Mouse (Mus musculus): ENCODE data around the gene Abtb1. TPM values are rescaled to one million over a fixed set of nuclear protein-coding genes. Genes with fewer than 3 reads are reported as not detected.

Abtb1 gene
- polyA plus RNA-seq, 1 experiment from 2014 or later: 23.5 TPM

GRCm38 (mm10) chr6:88873965-88874867 lies 32.4 kb upstream of the Abtb1 start:
- Histone ChIP-seq H3K36me3 (replicated peaks) (no peaks in the 10 kb centered on the region), H3K27ac (peak overlapping the region; percentile 88), H3K4me3 (replicated peaks) (peak overlapping the region; percentile 92), H3K4me1 (peaks cover 49% of the 10 kb centered on the region), H3K27me3 (peaks cover 11% of the 10 kb centered on the region), H3K4me2 (peak overlapping the region; percentile 92), H3K9me3 (0 out of 2 replicates have a peak, but pooled peaks cover 4% of the 10 kb centered on the region), H3K9ac (peak overlapping the region; percentile 96)
- ATAC-seq (ENCODE audit: low FRiP score): peak; percentile 67
- 2% methylated on average over 57 of the region's 74 CpGs for WGBS

DNA sequence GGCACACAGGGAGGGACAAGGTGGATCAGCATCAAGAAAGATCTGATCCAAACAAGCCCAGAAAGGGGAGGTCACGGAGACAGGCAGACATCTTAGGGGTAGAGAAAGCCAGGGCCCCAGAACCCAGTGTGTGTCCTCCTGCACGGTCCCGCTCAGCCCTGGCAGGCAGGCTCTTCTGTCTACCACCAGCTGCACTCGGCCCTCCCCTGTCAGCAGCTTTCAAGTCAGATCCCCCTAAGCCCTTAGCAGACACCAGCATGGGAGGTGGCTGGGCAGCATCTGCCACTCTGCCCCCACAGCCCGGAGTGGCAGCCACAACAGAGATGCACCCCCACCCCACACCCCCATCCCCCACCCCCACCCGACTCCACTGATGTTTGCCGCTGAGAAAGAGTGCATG lies 31.0 kb upstream of the Abtb1 start:
- H3K27ac ChIP-seq: peak overlapping the region; percentile 88
- H3K4me2 ChIP-seq: peak overlapping the region; percentile 92
- H3K9ac ChIP-seq: peak overlapping the region; percentile 96
- peaks cover 49% of the 10 kb centered on the region for H3K4me1 ChIP-seq
- H3K36me3 ChIP-seq (replicated peaks): 0 out of 2 replicates have a peak, but pooled peaks cover 3% of the 10 kb centered on the region
- ATAC-seq (ENCODE audit: low FRiP score): peak; percentile 52
- H3K27me3 ChIP-seq: peaks cover 11% of the 10 kb centered on the region
- WGBS: 21% methylated on average over 7 of the region's 7 CpGs
- 0 out of 2 replicates have a peak, but pooled peaks cover 4% of the 10 kb centered on the region for H3K9me3 ChIP-seq
- peak overlapping the region; percentile 92 for H3K4me3 ChIP-seq (replicated peaks)

- WGBS: 26% methylated on average over 8 of the region's 8 CpGs
- Histone ChIP-seq H3K9ac (no peak overlapping the region), H3K9me3 (0 out of 2 replicates have a peak, but pooled peaks cover 4% of the 10 kb centered on the region), H3K4me3 (replicated peaks) (no peak overlapping the region), H3K4me2 (peak overlapping the region; percentile 92), H3K27me3 (peaks cover 11% of the 10 kb centered on the region), H3K4me1 (peaks cover 49% of the 10 kb centered on the region), H3K36me3 (replicated peaks) (0 out of 2 replicates have a peak, but pooled peaks cover 3% of the 10 kb centered on the region), H3K27ac (peak overlapping the region; percentile 88)
- peak; percentile 15; the same call in 1 of the 2 replicates for ATAC-seq (ENCODE audit: low FRiP score)
Measured at GRCm38 (mm10) chr6:88871546-88871945, 29.8 kb upstream of the Abtb1 start.

GRCm38 (mm10) chr6:88870594-88870993 lies 28.8 kb upstream of the Abtb1 start:
- Histone ChIP-seq H3K4me1 (peaks cover 49% of the 10 kb centered on the region), H3K4me3 (replicated peaks) (no peak overlapping the region), H3K9me3 (0 out of 2 replicates have a peak, but pooled peaks cover 3% of the 10 kb centered on the region), H3K4me2 (no peak overlapping the region; the same call in 1 of the 2 replicates), H3K27ac (peak overlapping the region; percentile 88), H3K36me3 (replicated peaks) (0 out of 2 replicates have a peak, but pooled peaks cover 3% of the 10 kb centered on the region), H3K9ac (no peak overlapping the region), H3K27me3 (peaks cover 6% of the 10 kb centered on the region)
- no peak for ATAC-seq (ENCODE audit: low FRiP score)
- 51% methylated on average over 4 of the region's 4 CpGs for WGBS

DNA sequence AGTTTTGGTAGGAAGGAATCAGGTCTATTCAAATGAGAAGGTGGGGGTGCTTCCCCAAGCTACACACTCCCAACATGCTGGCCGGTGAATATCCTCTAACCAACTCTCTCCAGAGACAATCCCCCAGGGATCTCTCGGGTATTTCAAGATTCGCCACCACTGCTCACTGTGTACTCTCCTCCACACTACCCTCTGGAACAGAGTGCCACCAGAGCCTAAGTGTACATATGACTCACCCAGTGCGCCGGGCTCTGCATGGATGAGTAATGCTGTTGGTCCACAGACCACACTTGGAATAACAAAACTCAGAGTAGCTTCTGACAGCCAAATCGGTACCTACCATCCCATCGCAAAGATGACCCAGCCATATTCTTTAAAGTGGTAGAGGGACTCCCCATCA lies 27.7 kb upstream of the Abtb1 start:
- WGBS: 93% methylated on average over 7 of the region's 7 CpGs
- no peaks in the 10 kb centered on the region for H3K9me3 ChIP-seq
- H3K9ac ChIP-seq: no peak overlapping the region
- no peak overlapping the region for H3K27ac ChIP-seq
- no peak overlapping the region for H3K4me3 ChIP-seq (replicated peaks)
- no peak overlapping the region for H3K4me2 ChIP-seq
- H3K27me3 ChIP-seq: no peaks in the 10 kb centered on the region
- H3K36me3 ChIP-seq (replicated peaks): peaks cover 9% of the 10 kb centered on the region
- H3K4me1 ChIP-seq: peaks cover 47% of the 10 kb centered on the region
- no peak for ATAC-seq (ENCODE audit: low FRiP score)

GRCm38 (mm10) chr6:88865704-88866103 lies 23.9 kb upstream of the Abtb1 start:
- ATAC-seq (ENCODE audit: low FRiP score): no peak
- Histone ChIP-seq H3K4me2 (no peak overlapping the region), H3K27ac (no peak overlapping the region), H3K27me3 (no peaks in the 10 kb centered on the region), H3K4me3 (replicated peaks) (no peak overlapping the region), H3K9ac (no peak overlapping the region), H3K9me3 (no peaks in the 10 kb centered on the region), H3K36me3 (replicated peaks) (peaks cover 42% of the 10 kb centered on the region), H3K4me1 (peaks cover 14% of the 10 kb centered on the region)
- WGBS: 85% methylated on average over 7 of the region's 7 CpGs

GRCm38 (mm10) chr6:88860914-88861313 lies 19.1 kb upstream of the Abtb1 start:
- H3K9me3 ChIP-seq: no peaks in the 10 kb centered on the region
- H3K36me3 ChIP-seq (replicated peaks): peaks cover 74% of the 10 kb centered on the region
- no peaks in the 10 kb centered on the region for H3K4me1 ChIP-seq
- 23% methylated on average over 2 of the region's 2 CpGs for WGBS
- no peak; the same call in 1 of the 2 replicates for ATAC-seq (ENCODE audit: low FRiP score)
- no peak overlapping the region for H3K4me3 ChIP-seq (replicated peaks)
- no peak overlapping the region for H3K4me2 ChIP-seq
- H3K27me3 ChIP-seq: no peaks in the 10 kb centered on the region
- no peak overlapping the region for H3K27ac ChIP-seq
- H3K9ac ChIP-seq: no peak overlapping the region

DNA sequence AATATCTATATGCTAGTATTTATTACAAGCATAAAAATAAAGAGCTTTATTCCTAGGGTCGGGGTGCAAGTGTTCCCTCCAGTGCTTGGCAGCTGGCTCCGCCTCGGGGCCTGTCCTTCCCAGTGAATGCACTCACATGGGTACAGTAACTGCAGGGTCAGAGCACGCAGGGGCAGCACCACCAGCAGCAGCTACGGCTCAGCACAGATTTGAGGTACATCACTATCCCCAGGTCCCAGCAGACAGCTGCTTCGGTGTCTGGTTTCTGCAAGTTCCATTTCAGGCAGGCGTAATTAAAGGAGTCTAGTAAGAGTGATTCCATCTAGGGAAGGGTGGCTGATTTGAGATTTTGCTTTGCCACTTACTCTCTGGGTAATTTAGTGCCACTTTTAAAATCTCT lies 16.6 kb upstream of the Abtb1 start:
- no peak overlapping the region for H3K27ac ChIP-seq
- no peak overlapping the region for H3K9ac ChIP-seq
- H3K9me3 ChIP-seq: no peaks in the 10 kb centered on the region
- no peak for ATAC-seq (ENCODE audit: low FRiP score)
- 74% methylated on average over 7 of the region's 7 CpGs for WGBS
- H3K4me2 ChIP-seq: no peak overlapping the region
- no peaks in the 10 kb centered on the region for H3K27me3 ChIP-seq
- H3K36me3 ChIP-seq (replicated peaks): peaks cover 65% of the 10 kb centered on the region
- no peaks in the 10 kb centered on the region for H3K4me1 ChIP-seq
- no peak overlapping the region for H3K4me3 ChIP-seq (replicated peaks)

GRCm38 (mm10) chr6:88857830-88858229 lies 16.0 kb upstream of the Abtb1 start:
- no peaks in the 10 kb centered on the region for H3K4me1 ChIP-seq
- WGBS: 84% methylated on average over 6 of the region's 6 CpGs
- H3K4me2 ChIP-seq: no peak overlapping the region
- peaks cover 63% of the 10 kb centered on the region for H3K36me3 ChIP-seq (replicated peaks)
- H3K4me3 ChIP-seq (replicated peaks): no peak overlapping the region
- H3K27ac ChIP-seq: no peak overlapping the region
- no peak for ATAC-seq (ENCODE audit: low FRiP score)
- H3K9ac ChIP-seq: no peak overlapping the region
- no peaks in the 10 kb centered on the region for H3K9me3 ChIP-seq
- no peaks in the 10 kb centered on the region for H3K27me3 ChIP-seq

DNA sequence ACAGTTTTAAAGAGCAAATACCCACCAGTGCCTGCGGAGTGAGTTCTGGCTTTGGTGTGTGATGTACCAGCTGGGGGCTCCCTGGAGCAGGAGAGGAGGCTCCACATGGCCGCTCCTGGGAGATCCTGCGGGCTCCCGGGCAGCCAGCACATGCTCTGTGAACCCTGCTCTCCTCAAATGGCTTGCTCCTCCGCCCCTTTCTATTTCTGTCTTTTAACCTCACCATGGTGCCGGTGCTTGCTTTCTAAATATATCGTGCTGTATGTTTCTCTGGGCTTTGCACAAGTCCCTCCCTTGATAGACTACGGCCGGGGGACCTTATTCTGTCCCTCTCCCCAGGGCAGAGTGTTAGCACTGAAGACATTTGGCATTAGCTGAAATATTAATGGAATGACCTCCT lies 15.5 kb upstream of the Abtb1 start:
- Histone ChIP-seq H3K4me2 (no peak overlapping the region), H3K9ac (no peak overlapping the region), H3K4me1 (no peaks in the 10 kb centered on the region), H3K36me3 (replicated peaks) (peaks cover 62% of the 10 kb centered on the region), H3K27me3 (no peaks in the 10 kb centered on the region), H3K4me3 (replicated peaks) (no peak overlapping the region), H3K9me3 (no peaks in the 10 kb centered on the region), H3K27ac (no peak overlapping the region)
- WGBS: 52% methylated on average over 9 of the region's 9 CpGs
- no peak for ATAC-seq (ENCODE audit: low FRiP score)

DNA sequence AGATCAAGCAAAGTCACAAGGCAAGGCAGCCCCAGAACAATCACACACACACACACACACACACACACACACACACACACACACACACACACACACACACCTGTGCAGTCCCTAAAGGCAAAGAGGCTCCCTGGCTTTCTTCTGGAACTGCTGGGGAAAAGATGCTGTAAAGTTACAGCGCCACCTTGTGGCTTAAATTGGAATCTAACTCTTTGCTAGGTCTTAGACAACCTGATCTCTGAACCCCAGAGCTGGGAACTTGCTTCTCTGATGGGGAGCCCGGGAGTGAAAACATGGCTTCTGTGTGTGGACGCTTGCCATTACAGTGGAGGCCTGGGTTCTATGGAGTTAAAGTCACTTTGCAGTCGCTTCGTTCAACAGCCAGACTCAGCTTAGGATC lies 13.9 kb upstream of the Abtb1 start:
- Histone ChIP-seq H3K9me3 (no peaks in the 10 kb centered on the region), H3K4me2 (no peak overlapping the region), H3K36me3 (replicated peaks) (peaks cover 57% of the 10 kb centered on the region), H3K9ac (no peak overlapping the region), H3K4me3 (replicated peaks) (no peak overlapping the region), H3K27ac (no peak overlapping the region), H3K4me1 (no peaks in the 10 kb centered on the region), H3K27me3 (no peaks in the 10 kb centered on the region)
- WGBS: 17% methylated on average over 5 of the region's 5 CpGs
- peak; percentile 33; the same call in 1 of the 2 replicates for ATAC-seq (ENCODE audit: low FRiP score)

- Histone ChIP-seq H3K27me3 (no peaks in the 10 kb centered on the region), H3K36me3 (replicated peaks) (peaks cover 48% of the 10 kb centered on the region)
- WGBS: 86% methylated on average over 5 of the region's 5 CpGs
Measured at GRCm38 (mm10) chr6:88854509-88854908, 12.7 kb upstream of the Abtb1 start.

More at GRCm38 (mm10) chr6:88854509-88854908, 12.7 kb upstream of the Abtb1 start:
- Histone ChIP-seq H3K9me3 (no peaks in the 10 kb centered on the region), H3K9ac (no peak overlapping the region), H3K4me3 (replicated peaks) (no peak overlapping the region), H3K27ac (no peak overlapping the region), H3K4me1 (no peaks in the 10 kb centered on the region), H3K4me2 (no peak overlapping the region)
- ATAC-seq (ENCODE audit: low FRiP score): no peak
